Mouse (Mus musculus): ENCODE data around the gene Cecr2.

Gene Cecr2

DNA sequence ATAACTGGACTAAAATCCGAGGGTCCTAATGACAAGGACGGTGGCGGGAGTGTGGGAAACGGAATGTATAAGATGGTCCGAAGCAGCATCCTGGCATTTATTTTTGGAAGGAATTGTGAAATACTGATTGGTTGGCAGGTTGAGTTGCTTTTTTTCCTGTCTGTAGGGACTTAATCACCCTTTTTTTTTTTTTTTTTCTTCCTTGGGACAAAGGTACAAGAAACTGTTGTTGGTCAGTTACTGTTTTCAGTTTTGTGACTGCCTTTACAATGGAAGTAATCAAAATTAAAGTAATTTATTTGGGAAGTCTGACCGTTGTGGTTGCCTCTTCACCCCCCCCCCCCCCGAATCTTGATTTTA lies 1.2 kb downstream of the Cecr2 start:
- DNase-seq (ENCODE audit: low spot score in 2 of 2) = no peak

DNA sequence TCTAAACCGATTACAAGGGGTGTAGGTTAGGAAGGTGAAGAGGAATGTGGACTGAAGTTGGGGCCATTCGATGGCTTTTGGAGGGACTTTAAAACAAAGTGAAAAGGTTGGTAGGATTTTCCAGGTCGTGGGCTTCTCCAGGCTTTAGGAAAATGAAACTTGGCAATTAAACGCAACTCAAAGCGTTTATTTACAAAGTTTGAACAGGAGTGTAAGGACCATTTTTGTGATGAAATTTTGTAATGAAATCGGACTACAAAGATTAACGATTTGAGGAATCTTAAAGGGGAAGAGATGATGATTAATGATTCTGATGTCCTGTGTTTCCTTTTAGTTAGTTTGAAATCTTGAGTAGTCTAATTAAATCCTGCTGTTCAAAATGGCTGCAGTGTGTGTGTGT lies 1.7 kb downstream of the Cecr2 start:
- no peak for DNase-seq (ENCODE audit: low spot score in 2 of 2)

DNA sequence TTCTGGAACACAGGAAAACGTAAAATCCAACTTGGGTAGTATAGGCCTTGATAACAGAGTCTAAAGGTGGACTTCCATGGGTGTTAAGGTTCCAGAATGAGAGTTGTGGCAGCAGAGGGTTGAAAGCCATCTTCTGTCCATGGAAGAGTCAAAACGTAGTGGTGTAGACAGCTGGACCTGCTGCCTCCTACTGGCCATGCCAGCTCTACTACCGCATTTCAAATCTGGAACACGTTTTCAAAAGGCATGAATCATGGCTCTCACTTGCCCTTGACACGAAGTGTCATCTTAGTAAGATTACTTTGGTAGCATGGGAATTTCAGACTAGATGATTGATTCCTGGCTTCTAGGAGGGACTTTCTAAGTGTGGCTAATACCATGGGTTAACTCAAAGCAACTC lies 8.0 kb downstream of the Cecr2 start:
- peak in 1 of 2 experiments; percentile 68 for DNase-seq (ENCODE audit: low spot score in 2 of 2)

DNA sequence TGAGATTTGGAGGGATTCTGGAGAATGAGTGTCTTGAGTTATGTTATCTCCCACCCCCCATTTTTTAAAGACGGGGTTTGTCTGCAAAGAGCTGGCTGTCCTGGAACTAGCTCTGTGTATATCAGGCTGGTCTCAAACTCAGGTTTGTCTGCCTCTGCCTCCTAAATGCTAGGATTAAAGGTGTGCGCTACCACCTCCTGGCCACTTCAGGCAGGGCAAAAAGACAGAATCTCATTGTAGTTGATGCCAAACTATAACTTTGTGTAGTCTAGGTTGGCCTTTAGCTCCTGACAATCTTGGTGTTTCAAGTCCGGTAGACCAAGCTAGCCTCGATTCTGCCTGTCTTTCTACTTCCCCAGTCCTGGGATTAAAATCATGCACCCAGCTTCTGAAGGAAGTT lies 8.7 kb downstream of the Cecr2 start:
- peak in 1 of 2 experiments; percentile 56 for DNase-seq (ENCODE audit: low spot score in 2 of 2)

DNA sequence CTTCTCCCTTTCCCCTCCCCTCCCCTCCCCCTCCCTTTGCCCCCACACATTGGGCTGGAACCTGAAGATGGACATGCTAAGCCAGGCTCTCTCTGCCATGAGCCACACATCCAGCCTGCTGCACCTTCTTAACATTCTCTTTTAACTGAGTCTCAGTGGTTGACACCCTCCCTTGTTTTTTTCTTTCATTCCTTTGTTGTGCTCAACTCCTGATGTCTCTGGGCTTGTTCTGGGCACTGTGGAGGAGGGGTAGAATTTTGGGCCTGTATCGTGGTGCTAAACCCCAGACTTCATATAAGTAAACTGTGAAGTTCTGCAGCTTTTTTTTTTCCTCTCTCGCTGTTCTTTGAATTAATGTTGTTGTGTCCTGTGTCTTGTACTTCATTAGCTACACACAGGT lies 9.8 kb downstream of the Cecr2 start:
- DNase-seq (ENCODE audit: low spot score in 2 of 2) = no peak

DNA sequence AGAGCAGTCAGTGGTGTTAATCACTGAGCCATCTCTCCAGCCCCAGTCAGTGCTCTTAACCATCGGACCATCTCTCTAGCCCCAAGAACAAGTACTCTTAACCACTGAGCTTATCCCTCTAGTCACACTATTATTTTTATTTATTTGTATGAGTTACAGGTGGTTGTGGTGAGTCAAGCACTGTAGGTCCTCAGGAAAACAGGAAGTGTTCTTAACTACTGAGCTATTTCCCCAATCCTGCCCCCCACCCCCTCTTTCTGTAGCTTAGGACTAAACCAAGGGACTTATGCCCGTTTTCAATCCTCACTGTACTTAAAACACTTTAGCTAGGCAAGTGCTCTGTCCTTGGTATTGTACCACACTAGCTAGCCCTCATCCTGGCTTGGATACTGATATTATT lies 17.2 kb downstream of the Cecr2 start:
- no peak for DNase-seq (ENCODE audit: low spot score in 2 of 2)

DNA sequence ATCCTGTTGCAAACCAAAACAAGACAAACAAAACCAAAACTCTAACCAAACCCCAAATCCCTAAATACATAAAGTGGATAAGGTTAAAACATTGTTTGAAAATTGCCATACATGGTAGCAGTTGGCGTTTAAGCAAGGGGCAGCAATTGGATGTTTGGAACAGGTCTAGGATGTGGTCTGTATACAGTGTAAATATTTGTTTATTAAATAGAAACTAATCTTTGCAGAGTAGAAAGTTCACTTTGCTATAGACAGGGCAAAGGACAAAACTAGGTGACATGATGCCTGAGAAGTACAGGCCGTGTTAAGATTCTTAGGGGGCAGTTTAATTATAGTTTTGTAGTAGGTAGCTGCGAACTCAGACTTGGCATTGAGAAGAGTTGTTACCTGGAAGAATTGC lies 18.6 kb downstream of the Cecr2 start:
- no peak for DNase-seq (ENCODE audit: low spot score in 2 of 2)

DNA sequence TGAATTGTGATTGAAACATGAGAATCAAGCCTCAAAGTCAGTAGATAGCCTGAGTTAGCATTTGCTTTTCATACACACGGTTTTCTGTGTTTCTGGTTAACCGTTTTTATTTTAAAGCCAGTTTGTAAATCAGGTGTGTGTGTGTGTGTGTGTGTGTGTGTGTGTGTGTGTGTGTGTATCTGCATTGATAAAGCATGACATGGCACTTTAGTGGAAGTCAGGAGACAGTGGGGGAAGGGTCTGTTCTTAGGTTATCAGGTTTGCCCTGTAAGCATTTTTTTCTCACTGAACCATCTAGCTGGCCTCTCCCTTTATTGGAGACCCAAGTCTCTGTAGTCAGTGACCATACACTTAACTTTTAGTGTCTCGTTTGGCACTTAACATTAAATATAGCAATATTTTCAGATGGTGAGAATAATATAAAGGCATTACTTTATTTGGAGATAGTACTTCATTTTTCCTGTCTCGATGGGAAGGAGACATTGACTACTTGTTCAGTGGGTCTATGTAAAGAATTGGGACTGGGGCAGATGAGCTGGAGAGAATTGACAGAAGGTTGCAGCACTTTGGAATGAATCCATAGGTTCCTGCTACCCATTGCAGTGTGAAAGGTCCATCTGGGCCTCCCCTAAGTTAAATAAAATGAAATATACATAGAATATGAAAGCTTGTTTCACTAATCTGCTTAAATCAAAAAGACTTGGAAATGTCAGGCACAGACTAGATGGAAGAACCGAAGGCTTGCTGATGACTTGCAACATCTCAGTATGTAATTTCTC lies 20.9 kb downstream of the Cecr2 start:
- no peak for DNase-seq (ENCODE audit: low spot score in 2 of 2)

DNA sequence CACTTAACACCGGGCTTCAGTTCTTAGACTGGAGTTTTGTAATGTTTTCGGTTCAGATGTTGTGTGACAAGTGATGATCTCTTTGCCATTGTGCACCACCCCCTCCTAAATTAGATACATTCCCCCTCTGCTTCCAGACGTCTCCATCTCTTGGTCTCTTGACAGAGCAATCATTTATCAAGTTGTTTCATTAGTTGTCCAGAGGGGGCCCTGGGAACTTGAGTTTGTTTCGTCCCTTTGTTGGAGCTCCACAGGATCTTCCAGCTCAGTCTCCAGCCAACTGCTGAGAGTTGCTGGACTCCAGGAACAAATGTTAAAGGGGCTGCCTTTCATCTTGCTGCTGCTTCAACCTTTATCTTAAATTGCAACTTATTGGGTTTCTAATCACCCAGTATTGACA lies 34.1 kb downstream of the Cecr2 start:
- DNase-seq (ENCODE audit: low spot score in 2 of 2) = no peak

DNA sequence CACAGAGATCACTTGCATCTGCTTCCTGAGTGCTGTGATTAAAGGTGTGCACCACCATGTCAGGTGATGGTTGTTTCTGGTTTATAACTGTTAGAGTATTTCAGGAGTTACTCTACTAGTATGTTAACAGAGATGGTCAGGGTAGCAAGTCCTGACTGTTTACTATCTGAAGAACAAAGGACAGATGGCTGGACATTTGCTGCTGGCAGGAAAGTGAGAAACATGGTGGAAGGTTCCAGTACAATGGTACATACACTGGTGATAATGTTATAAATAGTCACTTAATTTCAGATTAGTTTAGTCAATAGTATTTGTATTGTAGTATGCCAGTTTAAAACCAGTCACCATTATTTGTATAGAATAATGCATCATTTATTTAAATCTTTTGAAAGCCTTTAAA lies 38.2 kb downstream of the Cecr2 start:
- DNase-seq (ENCODE audit: low spot score in 2 of 2) = no peak

DNA sequence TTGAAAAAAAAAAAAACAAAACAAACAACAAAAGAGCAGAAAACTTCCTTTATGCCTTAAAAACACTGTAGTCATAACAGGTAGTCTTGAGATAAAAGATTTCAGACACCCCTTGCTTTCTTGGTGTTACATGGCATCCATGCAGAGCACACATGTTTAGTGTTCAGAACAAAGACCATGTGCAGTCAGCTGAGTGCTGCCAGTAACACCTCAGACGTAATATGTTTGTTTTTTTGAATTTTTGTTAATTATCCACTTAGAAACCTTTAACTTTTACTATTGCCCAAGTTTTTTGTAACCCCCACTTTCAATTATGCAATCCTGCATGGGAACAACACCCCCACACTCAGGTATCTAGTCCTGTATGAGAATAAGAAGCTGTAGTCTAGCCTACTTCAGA lies 42.6 kb downstream of the Cecr2 start:
- no peak for DNase-seq (ENCODE audit: low spot score in 2 of 2)

DNA sequence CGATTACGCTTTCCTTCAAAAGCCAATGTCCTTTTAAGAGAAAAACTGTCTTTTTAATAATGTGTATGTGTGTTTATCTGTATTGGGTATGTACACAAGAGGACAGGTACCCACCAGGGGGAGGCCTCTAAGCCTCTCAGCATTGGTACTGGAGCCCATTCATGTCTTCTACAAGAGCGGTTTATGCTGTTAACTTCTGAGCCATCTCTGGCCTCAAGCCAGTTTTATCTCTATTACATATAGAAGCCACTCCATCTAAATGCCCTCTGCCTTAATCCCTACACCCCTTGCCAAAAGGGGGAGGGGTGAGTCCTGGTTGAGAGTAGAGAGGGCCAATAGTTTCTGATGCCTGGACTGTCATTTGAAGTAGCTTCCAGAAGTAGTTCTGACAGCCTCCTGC lies 48.6 kb downstream of the Cecr2 start:
- no peak for DNase-seq (ENCODE audit: low spot score in 2 of 2)

DNA sequence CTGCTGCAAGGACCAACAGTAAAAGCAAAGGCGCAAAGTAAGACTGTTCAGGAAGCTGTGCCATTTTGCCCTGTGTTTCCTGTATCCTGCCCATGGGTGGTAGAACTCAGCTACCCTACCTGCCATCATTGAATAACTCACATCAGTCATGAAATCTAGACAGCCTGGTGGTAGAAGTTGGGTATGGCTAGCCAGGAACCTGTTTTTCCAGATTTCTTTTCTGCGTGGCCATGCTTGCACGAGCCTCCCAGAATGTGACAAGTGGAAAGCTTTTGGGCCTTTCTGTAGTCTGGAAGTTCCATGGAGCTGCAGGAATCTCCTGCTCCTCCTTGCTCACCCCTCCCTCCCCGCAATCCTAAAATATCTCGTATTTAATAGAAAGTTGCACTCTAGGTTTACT lies 49.1 kb downstream of the Cecr2 start:
- no peak for DNase-seq (ENCODE audit: low spot score in 2 of 2)

DNA sequence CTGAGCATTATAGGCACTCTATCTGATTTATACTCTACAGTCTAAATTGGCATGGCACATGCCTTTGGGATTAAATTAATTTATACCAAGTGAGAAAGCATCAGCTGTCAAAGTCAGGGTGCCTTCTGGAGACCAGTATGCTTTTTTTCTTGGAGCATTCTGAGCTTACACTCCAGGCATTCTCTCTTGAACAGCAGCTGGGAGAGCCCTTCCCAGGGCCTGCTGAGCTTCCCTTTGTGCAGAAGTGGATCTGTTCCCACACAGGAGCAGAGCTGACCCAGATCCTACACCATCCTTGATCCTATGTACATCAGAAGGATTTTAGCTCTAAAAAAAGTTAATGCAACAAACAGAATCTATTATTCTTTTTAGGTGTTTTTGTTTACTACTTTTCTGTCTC lies 49.7 kb downstream of the Cecr2 start:
- DNase-seq (ENCODE audit: low spot score in 2 of 2) = no peak

DNA sequence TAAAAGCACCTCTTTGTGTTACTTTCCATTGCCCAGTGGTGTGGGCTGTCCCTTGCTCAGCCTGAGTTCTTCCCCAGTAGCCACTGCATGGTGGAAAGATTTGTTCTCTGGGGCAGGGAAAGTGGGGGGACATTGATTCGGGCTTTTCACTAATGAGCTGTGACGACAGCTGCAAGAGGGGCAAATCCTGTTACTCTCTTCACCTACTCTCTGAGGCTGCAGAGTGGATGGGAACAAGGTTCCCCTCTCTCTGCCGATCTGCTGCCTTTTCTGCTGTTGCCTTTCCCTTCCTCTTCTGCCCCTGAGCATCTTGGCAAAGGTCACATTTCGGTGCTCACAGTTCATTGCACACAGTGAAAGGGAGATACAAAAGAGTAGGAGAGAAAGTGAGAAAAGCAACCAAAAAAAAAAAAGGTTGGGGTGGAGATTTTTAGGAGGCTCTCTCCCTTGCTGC lies 50.4 kb downstream of the Cecr2 start:
- DNase-seq (ENCODE audit: low spot score in 2 of 2) = no peak

DNA sequence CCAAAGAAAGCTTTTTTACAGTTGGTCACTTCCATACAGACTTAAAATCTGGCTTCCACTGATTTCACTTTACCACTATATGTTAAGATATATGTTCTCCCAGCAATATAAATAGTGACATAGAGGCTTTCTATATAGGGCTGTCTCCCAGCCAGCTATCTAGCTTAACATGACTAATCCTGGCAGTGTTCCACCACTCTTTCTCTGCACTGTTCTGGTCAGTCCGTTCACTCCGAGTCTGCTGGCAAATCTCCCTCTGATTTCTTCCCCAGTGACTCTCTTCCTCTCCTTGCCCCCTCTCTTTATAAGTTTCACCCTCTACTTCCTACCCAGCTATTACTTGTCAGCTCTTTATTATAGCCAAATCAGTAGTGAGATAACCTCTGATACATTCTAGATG lies 59.8 kb downstream of the Cecr2 start:
- DNase-seq (ENCODE audit: low spot score in 2 of 2) = no peak

DNA sequence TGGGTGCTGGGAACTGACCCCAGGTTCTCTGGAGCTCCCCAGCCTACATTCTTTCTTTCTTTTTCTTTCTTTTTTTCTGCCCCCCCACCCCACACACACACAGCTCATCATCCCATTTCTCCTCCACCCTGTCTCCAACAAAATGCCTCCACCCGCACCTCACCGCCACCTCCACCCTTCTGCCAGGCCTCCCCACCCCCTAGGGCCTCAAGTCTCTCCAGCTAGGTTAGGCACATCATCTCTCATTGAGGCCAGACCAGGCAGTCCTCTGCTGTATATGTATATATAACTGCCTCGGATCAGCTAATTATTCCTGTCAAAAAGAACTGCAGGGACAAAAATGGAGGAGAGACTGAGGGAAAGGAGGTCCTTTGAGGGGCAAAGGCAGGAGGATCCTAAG lies 69.8 kb downstream of the Cecr2 start:
- DNase-seq (ENCODE audit: low spot score in 2 of 2) = no peak

DNA sequence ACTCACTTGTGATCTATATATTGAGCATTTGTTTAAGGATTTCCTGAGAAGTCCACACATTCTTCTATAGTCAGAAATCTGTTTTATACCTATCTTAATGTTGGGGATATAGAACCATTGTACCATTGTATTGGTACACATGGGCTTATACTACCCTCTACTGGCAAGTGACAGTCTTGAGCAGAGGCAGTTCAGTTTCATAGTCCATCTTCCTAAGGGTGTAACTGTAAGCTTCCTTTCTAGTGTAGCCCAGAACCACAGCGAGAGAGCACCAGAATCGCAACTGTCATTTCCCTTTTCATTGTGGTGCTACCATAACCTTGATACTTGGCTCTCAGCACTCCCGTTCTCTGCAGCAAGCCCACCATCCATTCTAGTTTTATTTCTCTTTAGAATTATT lies 70.4 kb downstream of the Cecr2 start:
- no peak for DNase-seq (ENCODE audit: low spot score in 2 of 2)

DNA sequence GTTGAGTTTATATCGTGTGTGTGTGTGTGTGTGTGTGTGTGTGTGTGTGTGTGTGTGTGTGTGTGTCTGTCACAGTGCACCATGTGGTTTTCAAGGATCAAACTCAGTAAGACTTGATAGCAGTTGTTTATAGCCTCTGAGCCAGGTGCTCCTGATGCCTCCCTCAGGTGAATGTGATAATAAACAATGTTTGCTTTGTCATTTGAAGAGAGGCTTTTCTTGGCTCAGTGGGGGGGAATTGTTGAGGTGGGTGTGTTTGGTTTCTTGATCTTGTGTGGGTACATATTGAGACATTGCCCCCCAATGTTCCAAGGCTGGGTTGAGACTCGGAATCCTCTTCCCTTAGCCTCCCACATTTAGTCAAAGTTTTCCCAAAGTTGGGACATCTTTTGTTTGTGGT lies 77.0 kb downstream of the Cecr2 start:
- no peak for DNase-seq (ENCODE audit: low spot score in 2 of 2)

DNA sequence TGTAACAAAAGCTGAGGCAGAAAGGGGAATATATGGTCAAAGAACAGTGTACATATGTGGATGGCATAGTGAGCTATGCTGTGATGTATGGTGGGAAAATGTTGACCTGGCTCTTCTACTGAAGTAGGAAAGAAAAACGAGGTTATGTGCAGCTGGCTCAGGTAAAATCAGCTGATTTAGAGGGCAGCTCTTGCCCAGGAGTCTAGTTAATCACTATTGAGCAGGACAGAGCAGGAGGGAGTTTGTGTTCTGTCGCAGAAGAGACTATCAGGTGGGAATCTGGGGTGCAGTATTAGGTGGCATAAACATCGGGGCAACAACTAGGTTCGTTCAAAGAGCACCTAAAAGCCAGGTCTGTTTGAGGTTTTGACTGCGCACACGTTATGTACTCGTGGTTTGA lies 78.1 kb downstream of the Cecr2 start:
- no peak for DNase-seq (ENCODE audit: low spot score in 2 of 2)

DNA sequence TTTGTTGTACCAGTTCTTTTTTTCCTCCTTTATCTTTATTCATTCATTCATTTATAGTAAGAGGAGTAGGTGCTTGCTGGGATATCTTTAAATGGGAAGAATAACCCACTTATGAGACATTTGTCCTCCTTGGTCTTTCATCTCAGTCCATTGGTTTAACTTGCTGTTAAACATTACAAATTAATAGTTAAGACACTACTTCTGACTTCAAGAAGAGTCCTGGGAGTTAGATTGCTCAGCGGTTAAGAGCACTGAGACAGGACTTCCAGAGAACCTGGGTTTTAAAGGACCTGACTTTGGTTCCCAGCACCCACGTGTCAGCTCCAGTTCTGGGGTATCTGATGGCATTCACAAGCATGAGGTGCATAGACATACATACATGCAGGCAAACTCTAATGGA lies 80.2 kb downstream of the Cecr2 start:
- no peak for DNase-seq (ENCODE audit: low spot score in 2 of 2)

DNA sequence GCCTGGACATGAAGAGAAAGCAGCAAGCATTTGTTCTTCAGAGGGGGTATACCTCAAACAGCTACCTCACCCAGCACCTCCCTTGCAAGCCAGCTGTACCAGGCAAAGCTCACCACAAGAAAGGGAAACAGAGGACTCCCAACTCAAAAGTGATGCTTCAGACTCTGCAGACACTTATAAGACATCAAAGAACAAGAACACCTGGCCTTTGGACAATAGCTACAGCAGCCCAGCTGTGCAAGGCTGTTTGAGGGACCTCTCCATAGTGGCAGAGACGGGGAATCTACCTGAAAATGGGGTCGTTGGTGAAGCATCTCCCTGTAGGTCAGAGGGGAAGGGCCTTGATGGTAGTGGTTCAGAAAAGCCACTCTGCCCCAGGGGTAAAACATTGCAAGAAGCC lies 95.0 kb downstream of the Cecr2 start:
- no peak for DNase-seq (ENCODE audit: low spot score in 2 of 2)

DNA sequence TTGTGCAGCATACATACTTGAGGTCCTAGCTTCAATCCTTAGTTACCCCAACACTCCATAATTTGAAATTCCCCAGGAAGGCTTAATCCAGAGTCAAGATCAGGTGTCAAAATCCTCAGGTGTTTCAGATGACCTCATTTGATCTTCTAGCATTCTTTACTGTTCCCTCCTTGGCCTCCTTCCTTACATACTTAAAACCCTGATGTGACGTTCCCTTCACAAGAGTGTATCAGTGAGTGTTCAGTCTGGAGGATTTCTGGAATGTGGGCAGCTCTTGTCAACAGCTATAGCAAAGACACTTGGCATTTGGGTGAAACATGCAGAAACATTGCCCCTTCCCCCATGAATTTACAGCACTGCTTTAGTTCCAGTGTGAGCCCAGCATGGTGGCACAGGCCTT lies 103.8 kb downstream of the Cecr2 start:
- DNase-seq (ENCODE audit: low spot score in 2 of 2) = no peak

DNA sequence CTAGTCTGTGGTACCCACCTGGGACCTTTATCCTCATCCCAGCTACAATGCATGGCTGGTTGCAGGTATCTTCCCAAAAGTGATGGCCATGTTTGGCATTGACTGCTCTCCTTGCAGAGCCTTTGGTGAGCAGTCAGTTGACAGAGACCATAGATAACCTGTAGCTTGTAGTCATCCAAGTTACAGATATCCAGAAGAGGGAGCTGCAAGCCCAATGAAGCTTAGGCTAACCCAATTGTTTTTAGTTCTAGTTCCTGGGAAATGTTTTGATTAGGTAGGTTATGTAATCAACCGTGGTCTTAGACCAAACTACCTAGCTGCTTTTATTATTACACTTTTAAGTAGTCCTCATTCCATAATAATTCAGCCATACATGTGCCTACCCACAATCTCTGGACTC lies 105.2 kb downstream of the Cecr2 start:
- DNase-seq (ENCODE audit: low spot score in 2 of 2) = no peak
